Mouse (Mus musculus) neural tube, postnatal 0 days (tissue): ENCODE measurements around the gene Cuedc1. TPM values are rescaled to one million over a fixed set of nuclear protein-coding genes. Genes with fewer than 3 reads are reported as not detected.

Source experiments
- polyA plus RNA-seq: library from polyadenylated mRNA; unstranded; fragments of >200 nt; fragmentation: Nextera tagmentation; extraction: Ambion mirVana; gene quantifications from 2 replicates; pipeline ENCODE4 v1.2.1, GENCODE M21; 2015

The Cuedc1 gene
- polyA plus RNA-seq, result 46.9 and 48.7 TPM in 2 replicates

DNA sequence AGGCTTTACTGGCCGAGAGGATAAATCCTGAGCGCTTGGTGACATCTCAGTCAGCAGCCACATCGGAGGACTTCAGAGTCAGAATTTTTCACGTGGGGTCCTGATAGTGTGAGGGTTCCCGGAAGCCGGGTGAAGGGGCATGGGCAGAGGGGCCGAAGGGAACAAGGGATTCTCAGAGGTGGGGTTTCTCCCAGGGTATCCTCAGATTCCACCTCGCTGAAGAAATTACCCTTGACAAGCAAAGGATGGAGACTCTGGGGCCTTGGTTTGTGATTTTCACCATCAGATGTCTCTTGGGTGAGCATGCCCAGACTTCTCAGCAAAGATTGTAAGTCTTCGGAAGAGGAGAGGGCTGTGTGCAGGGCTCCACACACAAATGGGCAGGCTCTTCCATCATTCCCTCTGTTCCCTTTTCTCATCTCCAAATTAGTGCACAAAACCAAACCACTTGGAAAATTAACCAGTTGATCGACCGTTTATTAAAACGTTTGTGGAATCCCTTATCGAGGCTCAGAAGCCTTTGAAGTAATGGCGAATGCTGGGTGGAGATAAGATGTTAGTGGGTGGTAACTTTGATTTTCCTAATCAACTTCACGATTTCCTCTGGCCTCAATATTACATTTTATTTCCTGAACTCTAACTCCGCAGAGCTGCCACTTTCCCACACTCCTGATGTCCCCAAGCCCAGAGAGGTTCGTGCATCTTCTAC, at the start of gene Cuedc1:
Cuedc1 (plus strand) TSS at position 38 of the 709 bp plus-strand sequence.

DNA sequence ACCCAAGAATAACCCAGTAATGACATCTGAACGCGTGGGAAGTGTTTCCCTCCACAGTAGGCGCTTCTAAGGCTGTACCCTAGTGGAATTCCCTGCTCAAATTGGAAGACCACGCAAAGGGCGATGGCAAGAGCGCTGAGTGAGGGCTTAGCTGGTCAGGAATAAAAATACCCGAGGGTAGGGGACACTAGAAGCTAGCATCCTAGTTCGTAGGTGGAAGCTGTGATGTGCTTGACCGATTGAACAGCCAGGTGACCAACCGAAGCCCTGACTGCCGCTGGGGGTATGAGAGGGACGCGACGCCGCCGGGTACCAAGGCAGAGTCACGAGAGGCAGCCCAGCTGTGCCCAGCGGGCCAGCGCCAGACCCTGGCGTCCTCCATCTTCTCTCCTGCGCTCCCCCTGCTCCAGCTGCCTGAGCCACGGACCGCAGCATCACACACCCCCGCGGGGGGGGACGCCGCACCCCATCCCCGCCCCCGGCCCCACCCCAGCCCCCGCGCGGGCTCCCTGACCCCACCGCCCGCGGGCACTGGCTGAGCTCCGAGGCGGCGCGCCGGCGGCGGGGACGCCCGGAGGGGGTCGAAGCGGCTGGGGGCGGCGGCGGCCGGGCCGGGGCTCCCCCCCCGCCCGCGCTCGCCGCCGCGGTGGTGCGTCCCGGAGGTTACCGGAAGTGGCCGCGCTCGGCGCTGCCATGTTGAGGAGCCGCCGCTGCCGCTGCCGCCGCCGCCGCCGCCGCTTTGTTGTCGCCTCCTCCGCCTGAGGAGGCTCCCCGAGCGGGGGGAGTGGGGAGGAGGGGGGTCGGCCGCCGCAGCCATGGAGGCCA, 30.1 kb upstream of the Cuedc1 start, which contains the start of gene Vezf1:
Vezf1 (plus strand) TSS at position 694 of the 825 bp plus-strand sequence.

GRCm38 (mm10) chr11:88203712-88204532, 106.1 kb downstream of the Cuedc1 start, which contains the start of gene Mrps23:
TSS of gene Mrps23 (plus strand) at chr11:88204388.

Other genes with a start within 250 kb of the Cuedc1 start
- 7.0 TPM in 2 replicates for gene Mks1, start 244.8 kb upstream of the Cuedc1 start, polyA plus RNA-seq
- 1.3 and 1.4 TPM in 2 replicates for gene Epx, start 222.5 kb upstream of the Cuedc1 start, polyA plus RNA-seq
- not detected in 2 replicates for gene Olfr462, start 205.8 kb upstream of the Cuedc1 start, polyA plus RNA-seq
- gene Olfr463, start 200.7 kb upstream of the Cuedc1 start, polyA plus RNA-seq, result 0.10 TPM in 1 of 2 replicates, not detected in the other
- gene Olfr464, start 177.1 kb upstream of the Cuedc1 start, polyA plus RNA-seq, result 0.25 and 0.47 TPM in 2 replicates
- gene Dynll2, start 110.5 kb upstream of the Cuedc1 start, polyA plus RNA-seq, result 77.6 and 79.0 TPM in 2 replicates
- gene Srsf1, start 50.7 kb upstream of the Cuedc1 start, polyA plus RNA-seq, result 126 and 133 TPM in 2 replicates
- 28.3 and 28.8 TPM in 2 replicates for gene Vezf1, start 29.8 kb upstream of the Cuedc1 start, polyA plus RNA-seq
- 59.6 and 60.6 TPM in 2 replicates for gene Mrps23, start 106.3 kb downstream of the Cuedc1 start, polyA plus RNA-seq
- gene Ccdc182, start 196.0 kb downstream of the Cuedc1 start, polyA plus RNA-seq, result not detected in 2 replicates